Mouse (Mus musculus): Measurements from ENCODE around the gene Olfr725. TPM values are rescaled to one million over a fixed set of nuclear protein-coding genes. Genes with fewer than 3 reads are reported as not detected.

The Olfr725 gene
- polyA plus RNA-seq (2014; fragmentation: Illumina TruSeq; extraction: RNeasy Lipid Tissue Mini Kit (QIAGEN cat#74804); ENCODE audit: low read depth, low replicate concordance): not detected

DNA sequence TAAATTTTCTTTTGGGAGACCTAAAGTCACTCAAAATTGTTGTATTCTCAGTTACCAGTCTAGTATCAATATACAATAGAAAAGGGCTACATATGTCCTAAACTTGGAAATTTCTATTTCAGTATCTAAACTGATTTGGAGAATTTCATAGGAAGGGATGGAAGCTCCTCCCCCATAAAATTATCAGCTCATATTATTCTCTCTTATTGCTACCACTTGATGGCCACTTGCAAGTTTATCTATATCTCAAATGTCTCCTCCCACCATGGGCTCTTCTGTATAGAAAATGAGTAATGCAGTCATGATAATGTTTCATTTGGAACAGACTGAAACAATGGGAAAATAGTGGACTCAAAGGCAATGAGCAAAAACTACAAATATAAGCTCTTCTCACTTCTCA, at the start of gene Olfr725:
Gene Olfr725, minus strand, starts transcription at position 101 of the 400 bp plus-strand sequence.

Other genes with a start within 250 kb of the Olfr725 start
- gene Olfr722, start 138.4 kb downstream of the Olfr725 start, polyA plus RNA-seq (2014; fragmentation: Illumina TruSeq; extraction: RNeasy Lipid Tissue Mini Kit (QIAGEN cat#74804); ENCODE audit: low read depth, low replicate concordance): not detected
- not detected for gene Olfr723, start 108.6 kb downstream of the Olfr725 start, polyA plus RNA-seq (2014; fragmentation: Illumina TruSeq; extraction: RNeasy Lipid Tissue Mini Kit (QIAGEN cat#74804); ENCODE audit: low read depth, low replicate concordance)
- gene Olfr724, start 77.1 kb downstream of the Olfr725 start, polyA plus RNA-seq (2014; fragmentation: Illumina TruSeq; extraction: RNeasy Lipid Tissue Mini Kit (QIAGEN cat#74804); ENCODE audit: low read depth, low replicate concordance): not detected
- not detected for gene Olfr726, start 50.6 kb upstream of the Olfr725 start, polyA plus RNA-seq (2014; fragmentation: Illumina TruSeq; extraction: RNeasy Lipid Tissue Mini Kit (QIAGEN cat#74804); ENCODE audit: low read depth, low replicate concordance)
- not detected for gene Olfr727, start 82.8 kb upstream of the Olfr725 start, polyA plus RNA-seq (2014; fragmentation: Illumina TruSeq; extraction: RNeasy Lipid Tissue Mini Kit (QIAGEN cat#74804); ENCODE audit: low read depth, low replicate concordance)
- not detected for gene Olfr728, start 102.3 kb upstream of the Olfr725 start, polyA plus RNA-seq (2014; fragmentation: Illumina TruSeq; extraction: RNeasy Lipid Tissue Mini Kit (QIAGEN cat#74804); ENCODE audit: low read depth, low replicate concordance)
- gene Olfr729, start 112.5 kb upstream of the Olfr725 start, polyA plus RNA-seq (2014; fragmentation: Illumina TruSeq; extraction: RNeasy Lipid Tissue Mini Kit (QIAGEN cat#74804); ENCODE audit: low read depth, low replicate concordance): not detected
- not detected for gene Olfr730, start 147.8 kb upstream of the Olfr725 start, polyA plus RNA-seq (2014; fragmentation: Illumina TruSeq; extraction: RNeasy Lipid Tissue Mini Kit (QIAGEN cat#74804); ENCODE audit: low read depth, low replicate concordance)
- gene Olfr731, start 201.5 kb upstream of the Olfr725 start, polyA plus RNA-seq (2014; fragmentation: Illumina TruSeq; extraction: RNeasy Lipid Tissue Mini Kit (QIAGEN cat#74804); ENCODE audit: low read depth, low replicate concordance): not detected
- not detected for gene Olfr732, start 243.8 kb upstream of the Olfr725 start, polyA plus RNA-seq (2014; fragmentation: Illumina TruSeq; extraction: RNeasy Lipid Tissue Mini Kit (QIAGEN cat#74804); ENCODE audit: low read depth, low replicate concordance)